Mouse (Mus musculus) C3H10T1/2 (cell line): ENCODE data around the gene Snph. TPM values are rescaled to one million over a fixed set of nuclear protein-coding genes. Genes with fewer than 3 reads are reported as not detected.

ENCODE experiments used
- polyA plus RNA-seq, 2 experiments: library from polyadenylated mRNA; unstranded; fragments of >200 nt; fragmentation: generic; extraction: Trizol; gene quantifications; one replicate each; pipeline ENCODE4 v1.2.1; 2012; ENCODE audit warnings: missing spikeins in 2 of 2

Gene Snph
- not detected for polyA plus RNA-seq

GRCm38 (mm10) chr2:151632159-151632814 lies at the start of gene Snph:
Gene Snph, minus strand, starts transcription at chr2:151632593.

GRCm38 (mm10) chr2:151668433-151668832 lies 36.0 kb upstream of the Snph start, which contains the start of gene Rad21l:
Gene Rad21l, minus strand, starts transcription at chr2:151668533.

GRCm38 (mm10) chr2:151571873-151572700 lies 60.3 kb downstream of the Snph start, which contains the start of gene Sdcbp2:
Gene Sdcbp2, plus strand, starts transcription at chr2:151572622.

GRCm38 (mm10) chr2:151542323-151543062 lies 89.9 kb downstream of the Snph start, which contains the start of gene Fkbp1a:
Gene Fkbp1a, plus strand, starts transcription at chr2:151542483.

Other genes starting within 250 kb of the Snph start
- gene 4921509C19Rik, start 156.4 kb downstream of the Snph start, polyA plus RNA-seq, result not detected
- gene Nsfl1c, start 138.4 kb downstream of the Snph start, polyA plus RNA-seq, result 100 to 1,000 TPM in 1 of 2 experiments, 10 to 100 TPM in 1; 80.4 to 136 TPM
- gene Fkbp1a, start 90.1 kb downstream of the Snph start, polyA plus RNA-seq, result 100 to 1,000 TPM; 227 to 341 TPM
- under 1 TPM; 0.46 to 0.69 TPM for gene Sdcbp2, start 60.0 kb downstream of the Snph start, polyA plus RNA-seq
- gene Rad21l, start 35.9 kb upstream of the Snph start, polyA plus RNA-seq, result not detected
- not detected for gene Tmem74b, start 69.4 kb upstream of the Snph start, polyA plus RNA-seq
- 10 to 100 TPM; 30.1 to 30.6 TPM for gene Psmf1, start 111.6 kb upstream of the Snph start, polyA plus RNA-seq
- gene Rspo4, start 210.3 kb upstream of the Snph start, polyA plus RNA-seq, result under 1 TPM in 1 of 2 experiments, not detected in 1; 0.02 TPM